Mouse (Mus musculus) right cerebral cortex, postnatal 25 days (tissue): ENCODE measurements around the gene Scimp.
A peak's percentile ranks its signal among the peaks of the same experiment; 100 is the strongest.

Experiments
- DNase-seq: peaks from one replicate; pipeline ENCODE4 v3.0.0; 2022

The Scimp gene

GRCm38 (mm10) chr11:70812365-70812764 lies at the start of gene Scimp:
TSS of gene Scimp (minus strand) at chr11:70812586.
- no peak for DNase-seq

- no peak for DNase-seq
Measured at GRCm38 (mm10) chr11:70860371-70860770, 48.0 kb upstream of the Scimp start.

- DNase-seq: no peak
Measured at GRCm38 (mm10) chr11:70846029-70846428, 33.6 kb upstream of the Scimp start.

GRCm38 (mm10) chr11:70845457-70845978 lies 33.1 kb upstream of the Scimp start:
- DNase-seq: no peak

- peak; percentile 93 for DNase-seq
Measured at GRCm38 (mm10) chr11:70844559-70845456, 32.4 kb upstream of the Scimp start, which contains the start of gene Rabep1. TSS of gene Rabep1 (plus strand) at chr11:70844778.

- DNase-seq: no peak
Measured at GRCm38 (mm10) chr11:70843701-70844551, 31.5 kb upstream of the Scimp start.

- no peak for DNase-seq
Measured at GRCm38 (mm10) chr11:70842983-70843382, 30.6 kb upstream of the Scimp start.

GRCm38 (mm10) chr11:70838610-70839009 lies 26.2 kb upstream of the Scimp start:
- no peak for DNase-seq

- DNase-seq: no peak
Measured at GRCm38 (mm10) chr11:70837031-70837430, 24.6 kb upstream of the Scimp start.

- peak; percentile 17 for DNase-seq
Measured at GRCm38 (mm10) chr11:70835381-70835831, 23.0 kb upstream of the Scimp start.

GRCm38 (mm10) chr11:70833831-70834230 lies 21.4 kb upstream of the Scimp start:
- DNase-seq: no peak

GRCm38 (mm10) chr11:70833408-70833807 lies 21.0 kb upstream of the Scimp start:
- DNase-seq: no peak

GRCm38 (mm10) chr11:70831201-70831600 lies 18.8 kb upstream of the Scimp start:
- no peak for DNase-seq

- no peak for DNase-seq
Measured at GRCm38 (mm10) chr11:70828975-70829615, 16.7 kb upstream of the Scimp start.

- no peak for DNase-seq
Measured at GRCm38 (mm10) chr11:70826207-70826606, 13.8 kb upstream of the Scimp start.

- no peak for DNase-seq
Measured at GRCm38 (mm10) chr11:70821728-70822591, 9.6 kb upstream of the Scimp start.

- no peak for DNase-seq
Measured at GRCm38 (mm10) chr11:70820120-70820519, 7.7 kb upstream of the Scimp start.

- DNase-seq: no peak
Measured at GRCm38 (mm10) chr11:70816770-70817169, 4.4 kb upstream of the Scimp start.

- peak; percentile 21 for DNase-seq
Measured at GRCm38 (mm10) chr11:70815498-70816078, 3.2 kb upstream of the Scimp start.

GRCm38 (mm10) chr11:70815071-70815470 lies 2.7 kb upstream of the Scimp start:
- no peak for DNase-seq
